Mouse (Mus musculus) liver, embryonic 11.5 days (tissue): ENCODE data around the gene Rab27a. TPM values are rescaled to one million over a fixed set of nuclear protein-coding genes. Genes with fewer than 3 reads are reported as not detected.

Source experiments
- ATAC-seq: fragments of 200-750 bp; cut with Nextera tagmentation; replicated peaks from 2 replicates; pipeline ENCODE4 v1.8.0; 2017; ENCODE audit warnings: moderate number of reproducible peaks, mild to moderate bottlenecking, moderate TSS enrichment, moderate library complexity; ENCODE audit not compliant: low FRiP score
- DNase-seq: peaks from one replicate; pipeline ENCODE4 v3.0.0-alpha.2; 2017; ENCODE audit warnings: low spot score
- H3K27ac ChIP-seq: fragments of 300-500 bp; sonication (generic); 2 replicates; pipeline ENCODE4 v1.5.1; 2014; ENCODE audit warnings: mild to moderate bottlenecking, low read depth, low read length, control low read depth
- H3K27me3 ChIP-seq: fragments of 300-500 bp; sonication (generic); replicated peaks from 2 replicates; pipeline ENCODE4 v1.6.1; 2014; ENCODE audit warnings: low read length, mixed read lengths; ENCODE audit not compliant: control insufficient read depth, insufficient read depth
- H3K36me3 ChIP-seq: fragments of 300-500 bp; sonication (generic); 2 replicates; pipeline ENCODE4 v1.6.1; 2014; ENCODE audit warnings: mild to moderate bottlenecking, low read length, moderate library complexity, mixed read lengths; ENCODE audit not compliant: control insufficient read depth, insufficient read depth
- H3K4me1 ChIP-seq: fragments of 300-500 bp; sonication (generic); replicated peaks from 2 replicates; pipeline ENCODE4 v1.6.1; 2014; ENCODE audit warnings: low read length, mixed read lengths; ENCODE audit not compliant: control insufficient read depth, insufficient read depth
- H3K4me2 ChIP-seq: fragments of 300-500 bp; sonication (generic); 2 replicates; pipeline ENCODE4 v1.6.1; 2014; ENCODE audit warnings: mild to moderate bottlenecking, control low read depth, moderate library complexity
- H3K4me3 ChIP-seq: fragments of 300-500 bp; sonication (generic); 2 replicates; pipeline ENCODE4 v1.5.1; 2014; ENCODE audit warnings: low read depth, low read length, control low read depth
- H3K9ac ChIP-seq: fragments of 300-500 bp; sonication (generic); 2 replicates; pipeline ENCODE4 v1.6.1; 2014; ENCODE audit warnings: low read depth, low read length, control low read depth
- H3K9me3 ChIP-seq: fragments of 300-500 bp; sonication (generic); 2 replicates; pipeline ENCODE4 v1.6.1; 2016; ENCODE audit warnings: low read length, inconsistent platforms, mixed read lengths; ENCODE audit not compliant: control insufficient read depth
- WGBS: fragments of 180-500 bp; shearing (Covaris S2); extraction: QIAGEN DNeasy Blood & Tissue Kit; methylation state at CpG from one replicate; pipeline ENCODE4 v1.1.7; 2014; 5-methylcytosine and 5-hydroxymethylcytosine counted together
- polyA plus RNA-seq: library from polyadenylated mRNA; unstranded; fragments of >200 nt; fragmentation: Nextera tagmentation; extraction: Ambion mirVana; gene quantifications from 2 replicates; pipeline ENCODE4 v1.2.1, GENCODE M21; 2014

Rab27a gene
- polyA plus RNA-seq, 1 experiment from 2014 or later = 3.0 TPM

DNA sequence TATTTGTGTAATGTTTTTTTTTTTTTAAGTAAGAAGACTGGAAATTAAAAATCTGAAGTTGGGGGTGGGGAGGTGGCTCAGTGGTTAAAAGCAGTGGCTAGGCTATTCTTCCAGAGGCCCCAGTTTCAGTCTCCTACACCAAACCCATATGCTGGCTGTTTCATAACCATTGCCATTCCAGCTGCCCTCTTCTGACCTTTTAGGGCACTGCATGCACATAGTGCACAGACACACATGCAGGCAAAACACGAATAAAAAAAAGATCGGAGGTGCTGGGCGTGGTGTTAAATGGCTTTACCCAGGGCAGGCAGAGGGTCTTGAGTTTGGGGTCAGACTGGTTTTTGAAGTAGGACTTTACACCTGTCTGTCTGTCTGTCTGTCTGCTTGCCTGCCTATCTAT lies 38.5 kb upstream of the Rab27a start:
- Histone ChIP-seq H3K4me2 (no peak overlapping the region), H3K9ac (no peak overlapping the region), H3K27ac (no peak overlapping the region), H3K27me3 (no peaks in the 10 kb centered on the region), H3K4me1 (no peaks in the 10 kb centered on the region), H3K9me3 (no peaks in the 10 kb centered on the region), H3K4me3 (no peak overlapping the region), H3K36me3 (0 out of 2 replicates have a peak, but pooled peaks cover 4% of the 10 kb centered on the region)
- WGBS = 94% methylated on average over 3 of the region's 3 CpGs
- ATAC-seq (no peak), DNase-seq (no peak)

DNA sequence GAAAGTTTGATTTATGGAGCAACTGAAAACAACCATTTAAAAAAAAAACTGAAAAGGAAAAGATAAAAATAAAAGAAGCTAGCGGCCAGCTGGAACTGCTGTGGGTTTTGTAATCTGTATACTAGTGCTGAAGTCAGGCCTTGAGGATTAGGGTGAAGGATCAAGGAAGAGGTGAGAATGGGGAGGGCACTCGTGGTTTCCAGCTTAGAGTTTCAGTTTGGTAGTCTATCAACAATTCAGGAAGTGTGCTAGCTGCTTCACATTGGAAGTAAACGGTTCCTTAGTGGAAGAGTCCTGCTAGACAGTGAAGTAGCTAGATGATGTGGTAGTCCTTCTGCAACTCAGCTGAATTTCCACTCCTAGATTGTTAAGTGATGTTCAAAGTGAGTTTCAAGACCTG lies 36.3 kb upstream of the Rab27a start:
- Histone ChIP-seq H3K27me3 (no peaks in the 10 kb centered on the region), H3K4me2 (no peak overlapping the region), H3K27ac (no peak overlapping the region), H3K36me3 (0 out of 2 replicates have a peak, but pooled peaks cover 4% of the 10 kb centered on the region), H3K4me1 (no peaks in the 10 kb centered on the region), H3K9me3 (no peaks in the 10 kb centered on the region), H3K4me3 (no peak overlapping the region), H3K9ac (no peak overlapping the region)
- ATAC-seq (no peak), DNase-seq (no peak)
- 53% methylated on average over 3 of the region's 3 CpGs for WGBS

DNA sequence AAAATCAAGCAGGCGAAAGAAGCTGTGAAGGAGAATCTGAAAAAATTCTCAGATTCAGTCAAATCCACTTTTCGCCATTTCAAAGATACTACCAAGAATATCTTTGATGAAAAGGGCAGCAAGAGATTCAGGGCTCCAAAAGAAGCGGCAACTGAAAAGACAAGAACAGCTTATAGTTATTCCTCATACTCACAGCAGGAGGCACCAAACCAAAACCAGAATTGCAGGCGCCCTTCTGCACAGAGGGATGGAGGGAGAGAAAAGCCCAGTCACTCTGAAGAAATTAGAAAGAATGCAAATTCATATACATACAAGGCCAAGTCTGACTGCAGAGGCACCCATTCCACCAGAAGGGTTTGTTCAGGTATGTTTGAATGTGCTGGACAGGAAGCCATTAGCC lies 32.0 kb upstream of the Rab27a start:
- DNase-seq (no peak), ATAC-seq (no peak)
- WGBS = 88% methylated on average over 4 of the region's 4 CpGs
- Histone ChIP-seq H3K27me3 (no peaks in the 10 kb centered on the region), H3K36me3 (peaks cover 12% of the 10 kb centered on the region; the same call in 1 of the 2 replicates), H3K27ac (no peak overlapping the region), H3K4me3 (no peak overlapping the region), H3K9ac (no peak overlapping the region), H3K9me3 (no peaks in the 10 kb centered on the region), H3K4me2 (no peak overlapping the region), H3K4me1 (no peaks in the 10 kb centered on the region)

DNA sequence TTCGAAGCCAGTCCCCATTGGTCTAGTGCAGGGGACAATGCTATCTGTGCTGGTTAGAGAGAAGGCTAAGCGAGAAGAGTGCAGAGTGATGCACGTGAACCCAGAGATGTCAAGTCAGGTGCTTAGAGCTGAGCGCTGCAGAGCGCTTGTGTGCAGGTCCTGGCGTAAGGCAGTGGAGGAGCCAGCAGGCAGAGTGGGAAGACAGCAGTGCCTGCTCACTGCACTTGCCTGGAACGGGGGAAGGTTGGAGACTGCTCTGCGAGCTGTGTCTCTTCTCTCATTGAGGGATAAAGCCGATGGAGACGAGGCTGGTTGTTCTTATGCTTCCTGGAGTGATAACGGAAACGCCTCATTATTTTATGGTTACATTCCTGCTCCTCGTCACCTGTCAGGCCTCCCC lies 29.9 kb upstream of the Rab27a start:
- no peak overlapping the region for H3K4me2 ChIP-seq
- no peak for DNase-seq
- no peak for ATAC-seq
- H3K4me1 ChIP-seq = no peaks in the 10 kb centered on the region
- WGBS = 72% methylated on average over 13 of the region's 13 CpGs
- no peak overlapping the region for H3K9ac ChIP-seq
- H3K36me3 ChIP-seq = peaks cover 12% of the 10 kb centered on the region; the same call in 1 of the 2 replicates
- H3K27ac ChIP-seq = no peak overlapping the region
- H3K9me3 ChIP-seq = no peaks in the 10 kb centered on the region
- H3K27me3 ChIP-seq = no peaks in the 10 kb centered on the region
- H3K4me3 ChIP-seq = no peak overlapping the region

DNA sequence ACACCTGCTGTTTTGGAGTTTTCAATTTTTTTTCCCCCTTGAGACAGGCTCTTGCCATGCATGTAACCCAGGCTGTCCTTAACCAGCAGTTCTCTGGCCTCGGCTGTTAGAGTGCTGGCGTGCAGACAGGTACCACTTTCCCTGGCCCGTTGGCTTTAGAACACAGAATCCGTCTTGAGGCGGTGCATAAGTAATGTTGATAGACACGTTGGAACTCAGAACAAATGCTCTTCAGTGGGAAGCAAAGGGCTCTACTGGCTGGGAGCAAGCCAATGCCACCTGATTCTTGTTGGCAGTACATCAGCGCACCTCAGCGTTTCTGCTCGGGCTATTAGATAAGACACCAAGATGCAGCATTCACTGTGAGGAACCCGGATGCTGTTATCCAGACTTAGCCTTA lies 24.8 kb upstream of the Rab27a start:
- Histone ChIP-seq H3K27me3 (no peaks in the 10 kb centered on the region), H3K9me3 (no peaks in the 10 kb centered on the region), H3K4me1 (no peaks in the 10 kb centered on the region), H3K36me3 (peaks cover 17% of the 10 kb centered on the region), H3K4me3 (no peak overlapping the region), H3K27ac (no peak overlapping the region), H3K4me2 (no peak overlapping the region), H3K9ac (no peak overlapping the region)
- 86% methylated on average over 10 of the region's 10 CpGs for WGBS
- ATAC-seq = no peak
- no peak for DNase-seq

DNA sequence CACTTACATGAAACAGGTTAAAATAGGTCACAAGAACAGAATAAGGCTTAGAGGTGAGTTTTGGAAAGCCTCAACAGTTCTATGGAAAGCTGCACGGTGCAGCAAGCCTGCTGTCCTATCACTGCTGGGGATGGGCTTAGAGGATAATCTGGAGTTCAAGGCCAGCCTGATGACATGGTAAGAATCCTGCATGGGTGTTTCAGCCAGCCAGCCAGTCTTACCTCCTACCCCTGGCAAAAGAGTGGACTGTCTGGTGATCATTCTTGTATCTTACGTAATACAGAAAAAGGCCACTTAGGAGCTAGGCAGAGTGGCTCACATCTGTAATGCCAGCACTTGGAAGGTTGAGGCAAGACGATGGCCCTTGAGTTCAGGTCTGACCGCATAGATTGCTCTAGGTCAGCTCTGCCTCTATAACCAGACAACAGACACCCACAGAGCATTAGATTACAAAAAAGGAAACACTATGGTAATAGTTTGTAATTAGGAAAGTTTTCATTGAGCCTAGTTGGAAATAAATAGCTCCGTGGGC lies 24.0 kb upstream of the Rab27a start:
- WGBS = 89% methylated on average over 5 of the region's 5 CpGs

DNA sequence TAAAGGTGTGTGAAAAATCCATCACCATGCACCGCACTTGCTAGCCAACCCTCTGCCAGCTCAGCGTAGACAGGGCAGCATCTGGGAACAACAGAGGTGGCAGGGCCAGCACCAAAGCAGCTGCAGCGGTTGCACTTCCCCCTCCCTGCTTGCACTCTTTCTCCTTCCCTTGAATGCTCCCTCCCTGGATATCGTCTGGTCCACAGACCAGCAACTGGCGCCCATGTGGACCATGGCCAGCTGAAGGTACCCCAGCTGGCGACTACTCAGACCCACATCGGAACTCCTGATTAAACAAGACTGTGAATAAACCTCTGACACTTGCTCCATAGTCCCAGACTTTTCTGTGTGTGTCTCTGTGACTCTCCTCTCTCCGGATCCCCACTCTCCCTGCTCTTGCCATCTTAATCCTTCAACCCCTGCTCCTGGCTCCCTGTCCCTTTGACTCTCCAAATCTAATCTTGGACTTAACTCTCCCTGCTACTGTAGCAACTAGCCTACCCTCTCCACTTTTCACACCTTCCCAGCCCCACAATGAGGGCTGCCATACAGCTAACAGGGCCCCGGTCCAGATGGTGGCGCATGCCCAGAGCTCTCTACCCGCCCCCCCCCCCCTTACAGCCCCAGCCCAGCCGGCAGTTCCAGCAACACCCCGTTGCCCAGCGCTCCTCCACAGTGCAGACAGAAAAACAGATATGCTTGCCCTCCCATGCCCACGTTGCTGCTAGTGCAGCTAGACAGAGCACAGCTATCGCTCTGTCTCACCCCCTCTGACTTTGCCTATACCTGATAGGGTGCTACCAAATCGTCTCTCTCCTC lies 18.6 kb upstream of the Rab27a start:
- Histone ChIP-seq H3K9ac (no peak overlapping the region), H3K4me3 (no peak overlapping the region), H3K27ac (no peak overlapping the region), H3K4me1 (no peaks in the 10 kb centered on the region), H3K27me3 (no peaks in the 10 kb centered on the region), H3K4me2 (no peak overlapping the region), H3K9me3 (no peaks in the 10 kb centered on the region), H3K36me3 (peaks cover 5% of the 10 kb centered on the region)
- DNase-seq (no peak), ATAC-seq (no peak)
- 37% methylated on average over 16 of the region's 17 CpGs for WGBS

More for the DNA sequence above, 24.0 kb upstream of the Rab27a start:
- H3K9ac ChIP-seq = no peak overlapping the region
- DNase-seq (no peak), ATAC-seq (no peak)
- peaks cover 17% of the 10 kb centered on the region for H3K36me3 ChIP-seq
- H3K27ac ChIP-seq = no peak overlapping the region
- no peak overlapping the region for H3K4me3 ChIP-seq
- H3K27me3 ChIP-seq = no peaks in the 10 kb centered on the region
- no peak overlapping the region for H3K4me2 ChIP-seq
- H3K9me3 ChIP-seq = no peaks in the 10 kb centered on the region
- no peaks in the 10 kb centered on the region for H3K4me1 ChIP-seq

DNA sequence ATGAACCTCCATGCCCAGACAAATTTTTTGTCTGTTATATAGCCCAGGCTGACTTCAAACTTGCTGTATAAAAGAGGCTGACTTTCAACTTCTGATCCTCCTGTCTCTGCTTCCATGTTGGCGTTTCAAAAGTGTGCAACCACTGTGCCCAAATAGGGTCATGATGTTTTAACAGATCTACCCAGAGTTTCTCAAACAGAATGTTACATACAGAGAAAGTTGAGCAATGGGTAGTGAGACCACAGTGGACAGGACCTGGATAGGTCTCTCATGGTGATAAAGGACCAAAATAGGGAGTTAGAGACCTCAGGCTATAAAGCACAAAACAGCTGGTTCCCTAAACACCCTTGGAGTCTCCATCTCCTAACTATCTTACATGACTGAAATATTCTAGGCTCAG lies 14.2 kb upstream of the Rab27a start:
- ATAC-seq = no peak
- H3K4me2 ChIP-seq = no peak overlapping the region
- H3K27me3 ChIP-seq = no peaks in the 10 kb centered on the region
- no peaks in the 10 kb centered on the region for H3K9me3 ChIP-seq
- H3K27ac ChIP-seq = no peak overlapping the region
- no peaks in the 10 kb centered on the region for H3K4me1 ChIP-seq
- no peak overlapping the region for H3K4me3 ChIP-seq
- no peak overlapping the region for H3K9ac ChIP-seq
- DNase-seq = no peak
- H3K36me3 ChIP-seq = peaks cover 7% of the 10 kb centered on the region; the same call in 1 of the 2 replicates
- WGBS = 91% methylated on average over 1 of the region's 1 CpGs

DNA sequence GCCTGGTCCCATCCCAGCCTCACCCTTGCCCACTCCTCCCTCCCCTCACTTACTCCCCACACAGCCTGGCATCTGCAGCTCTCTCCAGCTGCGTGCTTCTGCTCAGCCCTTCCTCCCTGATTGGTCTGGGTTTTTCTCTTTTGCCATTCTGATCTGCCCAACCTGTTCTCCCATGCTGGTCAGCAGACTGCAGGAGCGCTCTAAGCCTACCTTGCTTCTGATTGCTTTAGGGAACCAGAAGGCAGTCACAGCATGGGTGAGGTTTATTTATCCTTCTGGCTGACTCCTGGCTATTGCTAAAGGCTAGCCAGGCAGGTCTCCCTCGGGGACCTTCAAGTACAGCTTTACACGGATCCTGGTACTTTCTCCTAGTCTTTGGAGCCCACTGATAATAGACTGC lies 13.2 kb upstream of the Rab27a start:
- H3K27me3 ChIP-seq = no peaks in the 10 kb centered on the region
- H3K9ac ChIP-seq = no peak overlapping the region
- H3K27ac ChIP-seq = no peak overlapping the region
- no peak for DNase-seq
- H3K36me3 ChIP-seq = peaks cover 7% of the 10 kb centered on the region; the same call in 1 of the 2 replicates
- no peak overlapping the region; the same call in 1 of the 2 replicates for H3K4me2 ChIP-seq
- H3K4me1 ChIP-seq = no peaks in the 10 kb centered on the region
- no peaks in the 10 kb centered on the region for H3K9me3 ChIP-seq
- no peak for ATAC-seq
- WGBS = 59% methylated on average over 4 of the region's 4 CpGs
- H3K4me3 ChIP-seq = no peak overlapping the region
